Mouse (Mus musculus): ENCODE results near the gene Hsd17b12. TPM values are rescaled to one million over a fixed set of nuclear protein-coding genes. Genes with fewer than 3 reads are reported as not detected.

The Hsd17b12 gene
- polyA plus RNA-seq, 1 experiment from 2014 or later: 130 TPM

DNA sequence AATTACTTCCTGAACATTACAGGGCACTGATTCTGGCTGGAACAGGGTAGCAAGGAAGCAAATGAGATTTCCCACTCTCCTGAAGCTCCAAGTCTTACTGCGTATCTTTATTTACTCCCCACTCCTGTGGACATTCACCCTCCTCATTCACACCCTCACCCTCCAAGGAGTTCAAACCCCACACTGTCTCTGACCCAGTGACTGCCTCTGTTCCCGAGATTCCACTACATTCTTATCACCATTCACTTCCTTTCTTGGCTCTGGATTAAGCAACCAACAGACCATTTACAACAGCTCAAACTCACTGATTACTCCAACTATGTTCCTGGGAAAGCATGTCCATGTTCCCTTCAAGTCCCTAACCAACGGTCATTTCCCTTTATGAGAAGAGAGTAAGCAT is 166.4 kb downstream of the Hsd17b12 start:
- H3K27ac ChIP-seq: no peak overlapping the region
- no peaks in the 10 kb centered on the region for H3K9me3 ChIP-seq
- WGBS: 94% methylated on average over 3 of the region's 3 CpGs
- H3K4me3 ChIP-seq: no peak overlapping the region
- H3K4me2 ChIP-seq: no peak overlapping the region
- no peaks in the 10 kb centered on the region for H3K27me3 ChIP-seq
- peaks cover 92% of the 10 kb centered on the region for H3K36me3 ChIP-seq
- peaks cover 19% of the 10 kb centered on the region for H3K4me1 ChIP-seq (replicated peaks)
- no peak for ATAC-seq (ENCODE audit: low FRiP score)
- H3K9ac ChIP-seq: no peak overlapping the region

DNA sequence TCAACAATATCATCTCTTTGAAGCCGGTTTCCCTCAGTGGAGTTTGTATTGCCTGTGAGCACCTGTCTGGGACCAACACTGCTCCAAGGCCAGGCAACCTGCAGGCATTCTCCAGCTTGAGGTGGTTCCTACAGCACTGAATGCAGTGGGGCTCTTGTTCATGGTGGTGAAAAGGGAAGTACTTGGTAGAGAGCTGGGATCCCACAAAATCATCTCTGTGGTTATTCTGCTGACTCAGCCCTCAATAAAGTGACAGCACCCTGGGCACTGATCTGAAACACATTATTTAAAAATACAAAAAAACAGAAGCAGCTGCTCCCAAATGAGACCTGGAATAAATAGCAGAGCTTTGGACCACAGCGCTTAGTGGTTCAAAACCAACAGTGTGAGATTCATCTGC is 169.3 kb downstream of the Hsd17b12 start:
- Histone ChIP-seq H3K4me3 (no peak overlapping the region), H3K9me3 (no peaks in the 10 kb centered on the region), H3K36me3 (peaks cover 85% of the 10 kb centered on the region), H3K27ac (no peak overlapping the region), H3K27me3 (no peaks in the 10 kb centered on the region), H3K4me2 (no peak overlapping the region), H3K9ac (no peak overlapping the region), H3K4me1 (replicated peaks) (peaks cover 19% of the 10 kb centered on the region)
- no peak for ATAC-seq (ENCODE audit: low FRiP score)
- WGBS: 97% methylated on average over 2 of the region's 2 CpGs

Small RNAs within 50 kb of the gene (microRNA-seq; reads per million reads assigned to microRNA genes)
- gene Gm23630: not detected

Other genes with a start within 250 kb of the Hsd17b12 start
- 5.3 and 6.4 TPM in 2 replicates for gene Gm13889, start 200.8 kb downstream of the Hsd17b12 start, polyA plus RNA-seq (2015; fragmentation: Nextera tagmentation; extraction: Ambion mirVana)
- not detected in 2 replicates for gene Gm27027, start 161.6 kb downstream of the Hsd17b12 start, polyA plus RNA-seq (2015; fragmentation: Nextera tagmentation; extraction: Ambion mirVana)
- gene Alkbh3, start 147.2 kb downstream of the Hsd17b12 start, polyA plus RNA-seq (2015; fragmentation: Nextera tagmentation; extraction: Ambion mirVana): 46.3 and 48.5 TPM in 2 replicates
- 20.3 and 21.8 TPM in 2 replicates for gene Ttc17, start 248.7 kb upstream of the Hsd17b12 start, polyA plus RNA-seq (2015; fragmentation: Nextera tagmentation; extraction: Ambion mirVana)

Measured in hindbrain, embryonic 13.5 days (tissue).